Mouse (Mus musculus) midbrain, embryonic 13.5 days (tissue): ENCODE measurements around the gene Lsamp. TPM values are rescaled to one million over a fixed set of nuclear protein-coding genes. Genes with fewer than 3 reads are reported as not detected.

Experiments used
- ATAC-seq: fragments of 200-750 bp; cut with Nextera tagmentation; 2 replicates; pipeline ENCODE4 v1.8.0; 2017; ENCODE audit warnings: mild to moderate bottlenecking, moderate TSS enrichment, moderate library complexity
- H3K27ac ChIP-seq: fragments of 300-500 bp; sonication (generic); 2 replicates; pipeline ENCODE4 v1.5.1; 2015; ENCODE audit warnings: inconsistent platforms, mild to moderate bottlenecking, moderate library complexity
- H3K27me3 ChIP-seq: fragments of 300-500 bp; sonication (generic); 2 replicates; pipeline ENCODE4 v1.6.1; 2015; ENCODE audit warnings: mild to moderate bottlenecking, inconsistent platforms
- H3K36me3 ChIP-seq: fragments of 300-500 bp; sonication (generic); 2 replicates; pipeline ENCODE4 v1.6.1; 2015; ENCODE audit warnings: mild to moderate bottlenecking, inconsistent platforms
- H3K4me1 ChIP-seq: fragments of 300-500 bp; sonication (generic); replicated peaks from 2 replicates; pipeline ENCODE4 v1.6.1; 2015; ENCODE audit warnings: inconsistent platforms
- H3K4me2 ChIP-seq: fragments of 300-500 bp; sonication (generic); replicated peaks from 2 replicates; pipeline ENCODE4 v1.6.1; 2015; ENCODE audit warnings: moderate library complexity, mild to moderate bottlenecking, inconsistent platforms
- H3K4me3 ChIP-seq: fragments of 300-500 bp; sonication (generic); replicated peaks from 2 replicates; pipeline ENCODE4 v1.5.1; 2015; ENCODE audit warnings: mild to moderate bottlenecking, inconsistent platforms
- H3K9ac ChIP-seq: fragments of 300-500 bp; sonication (generic); replicated peaks from 2 replicates; pipeline ENCODE4 v1.6.1; 2015; ENCODE audit warnings: mild to moderate bottlenecking, inconsistent platforms
- H3K9me3 ChIP-seq: fragments of 300-500 bp; sonication (generic); 2 replicates; pipeline ENCODE4 v1.6.1; 2016; ENCODE audit warnings: mild to moderate bottlenecking, inconsistent platforms
- WGBS: fragments of 180-500 bp; shearing (Covaris S2); methylation state at CpG from one replicate; pipeline ENCODE4 v1.1.7; 2015; 5-methylcytosine and 5-hydroxymethylcytosine counted together
- polyA plus RNA-seq: library from polyadenylated mRNA; unstranded; fragments of >200 nt; fragmentation: Nextera tagmentation; extraction: Ambion mirVana; gene quantifications from 2 replicates; pipeline ENCODE4 v1.2.1, GENCODE M21; 2015

Lsamp gene
- polyA plus RNA-seq, 1 experiment from 2014 or later = 66.7 TPM

DNA sequence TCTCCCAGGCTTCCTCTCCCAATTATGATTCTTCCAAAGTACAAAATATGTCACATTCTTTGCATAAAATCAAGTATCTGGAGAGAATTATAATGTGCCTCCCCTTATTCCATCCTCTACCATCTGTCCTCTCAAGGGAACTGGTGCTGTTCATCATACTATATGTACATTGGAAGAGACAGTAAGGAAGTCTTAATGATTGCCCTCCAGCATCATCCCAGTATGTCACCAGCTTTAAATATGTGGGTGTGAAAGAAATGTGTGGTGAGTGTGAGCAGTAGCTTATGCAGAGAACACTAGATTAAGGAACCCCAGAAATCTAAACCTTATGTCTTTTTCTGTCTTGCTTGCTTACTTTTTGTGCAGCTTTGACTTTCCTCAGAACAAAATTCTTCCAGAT, 1050.6 kb downstream of the Lsamp start:
- H3K4me1 ChIP-seq = no peaks in the 10 kb centered on the region
- no peak overlapping the region for H3K27ac ChIP-seq
- no peaks in the 10 kb centered on the region for H3K36me3 ChIP-seq
- no peak overlapping the region for H3K4me3 ChIP-seq
- no peak for ATAC-seq
- no peak overlapping the region for H3K9ac ChIP-seq
- H3K27me3 ChIP-seq = no peaks in the 10 kb centered on the region
- H3K9me3 ChIP-seq = no peaks in the 10 kb centered on the region
- H3K4me2 ChIP-seq = no peak overlapping the region

DNA sequence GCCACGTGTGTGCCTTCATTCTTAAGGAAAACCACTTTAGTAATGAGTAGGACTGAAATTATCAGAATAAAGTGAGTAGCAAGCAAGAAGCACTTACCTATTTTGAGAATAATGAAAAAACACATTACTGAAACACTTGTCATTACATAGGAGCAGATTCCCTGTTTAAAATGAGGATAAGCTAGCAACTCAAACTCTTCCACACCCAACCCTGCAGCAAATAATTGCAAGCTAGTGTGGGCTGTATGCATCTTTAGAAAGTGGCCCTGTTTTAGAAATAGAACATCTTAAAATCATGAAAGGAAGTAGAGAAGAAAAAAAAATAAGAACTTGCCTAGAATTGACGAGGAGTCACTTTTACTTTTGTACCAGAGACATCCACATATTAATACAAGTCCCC, 1057.5 kb downstream of the Lsamp start:
- Histone ChIP-seq H3K9me3 (no peaks in the 10 kb centered on the region), H3K9ac (no peak overlapping the region), H3K36me3 (no peaks in the 10 kb centered on the region), H3K27ac (no peak overlapping the region), H3K4me1 (0 out of 2 replicates have a peak, but pooled peaks cover 8% of the 10 kb centered on the region), H3K4me2 (no peak overlapping the region), H3K4me3 (no peak overlapping the region), H3K27me3 (no peaks in the 10 kb centered on the region)
- no peak for ATAC-seq
- 65% methylated on average over 2 of the region's 2 CpGs for WGBS

DNA sequence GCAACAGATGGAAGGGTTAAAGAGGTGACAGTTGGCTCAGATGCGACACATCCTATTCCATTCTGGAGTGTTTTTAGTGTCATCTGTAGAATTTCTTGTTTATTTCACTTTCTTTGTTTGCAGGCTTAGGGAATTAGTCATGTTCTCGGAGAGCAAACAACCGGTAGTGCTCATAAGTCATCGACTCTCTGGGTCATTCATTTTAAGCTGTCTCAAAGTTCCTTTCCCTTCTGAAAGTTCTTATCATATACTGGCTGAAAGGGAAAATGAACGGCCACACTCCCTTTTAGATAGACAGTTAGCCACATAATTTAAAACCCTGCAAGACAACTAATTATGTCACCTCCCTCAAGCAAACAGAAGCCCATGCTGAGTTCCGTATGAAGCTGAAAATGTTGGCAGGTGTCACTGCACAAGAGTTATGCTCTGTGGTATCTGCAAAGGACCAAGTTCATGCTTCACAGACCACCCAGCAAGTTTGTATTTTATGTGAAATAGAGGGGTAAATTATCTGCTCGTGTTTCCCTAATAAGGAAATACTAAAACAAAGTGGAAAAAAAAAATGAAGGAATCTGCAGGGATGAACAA, 1079.2 kb downstream of the Lsamp start:
- Histone ChIP-seq H3K4me1 (no peaks in the 10 kb centered on the region), H3K9me3 (no peaks in the 10 kb centered on the region), H3K27ac (no peak overlapping the region), H3K27me3 (no peaks in the 10 kb centered on the region), H3K4me3 (no peak overlapping the region), H3K9ac (no peak overlapping the region), H3K4me2 (no peak overlapping the region), H3K36me3 (no peaks in the 10 kb centered on the region)
- WGBS = 79% methylated on average over 7 of the region's 7 CpGs
- no peak for ATAC-seq

DNA sequence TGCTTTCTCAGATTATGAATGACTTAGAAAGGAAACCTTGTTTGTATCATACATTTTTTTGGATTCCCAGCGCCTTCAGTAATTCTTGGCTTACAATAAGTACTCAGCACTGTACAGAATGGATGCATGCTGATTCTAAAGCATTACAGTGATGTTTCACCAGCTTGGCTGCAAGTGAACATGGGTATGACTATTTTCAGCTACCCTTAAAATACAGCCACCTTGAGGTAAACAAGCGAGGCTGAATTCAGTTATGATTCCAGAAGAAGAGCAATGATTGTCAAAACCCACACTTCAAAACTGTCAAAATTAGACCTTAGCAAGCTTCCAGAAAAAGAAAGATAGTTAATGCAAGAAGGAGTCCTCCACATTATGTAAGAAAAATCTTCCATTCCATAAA, 1089.3 kb downstream of the Lsamp start:
- WGBS = 87% methylated on average over 2 of the region's 2 CpGs
- no peak for ATAC-seq
- Histone ChIP-seq H3K36me3 (no peaks in the 10 kb centered on the region), H3K4me2 (no peak overlapping the region), H3K9me3 (no peaks in the 10 kb centered on the region), H3K4me3 (no peak overlapping the region), H3K27ac (no peak overlapping the region), H3K4me1 (no peaks in the 10 kb centered on the region), H3K9ac (no peak overlapping the region), H3K27me3 (no peaks in the 10 kb centered on the region)

DNA sequence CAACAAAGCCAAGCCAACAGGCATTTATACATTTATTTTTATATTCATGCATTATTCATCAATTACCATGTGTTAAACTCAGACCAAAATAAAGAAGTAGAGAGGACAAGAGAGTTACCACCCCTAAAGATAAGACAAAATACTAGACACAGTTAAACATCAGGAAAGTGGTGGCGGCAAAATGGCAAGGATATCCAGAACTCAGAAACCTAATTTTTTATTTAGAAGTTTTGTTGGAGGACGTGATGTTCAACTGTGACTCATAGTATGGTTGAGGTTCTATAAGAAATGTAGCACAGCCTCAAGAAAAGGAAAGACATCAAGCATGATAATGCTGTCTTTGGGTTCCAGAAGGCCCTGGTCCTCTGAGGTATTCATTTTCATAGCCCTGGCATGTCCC, 1104.5 kb downstream of the Lsamp start:
- no peak overlapping the region for H3K27ac ChIP-seq
- H3K9me3 ChIP-seq = no peaks in the 10 kb centered on the region
- no peak overlapping the region for H3K4me2 ChIP-seq
- H3K36me3 ChIP-seq = no peaks in the 10 kb centered on the region
- no peak overlapping the region for H3K4me3 ChIP-seq
- H3K9ac ChIP-seq = no peak overlapping the region
- no peak for ATAC-seq
- WGBS = 84% methylated on average over 2 of the region's 2 CpGs
- H3K27me3 ChIP-seq = no peaks in the 10 kb centered on the region
- peaks cover 3% of the 10 kb centered on the region; the same call in 1 of the 2 replicates for H3K4me1 ChIP-seq

DNA sequence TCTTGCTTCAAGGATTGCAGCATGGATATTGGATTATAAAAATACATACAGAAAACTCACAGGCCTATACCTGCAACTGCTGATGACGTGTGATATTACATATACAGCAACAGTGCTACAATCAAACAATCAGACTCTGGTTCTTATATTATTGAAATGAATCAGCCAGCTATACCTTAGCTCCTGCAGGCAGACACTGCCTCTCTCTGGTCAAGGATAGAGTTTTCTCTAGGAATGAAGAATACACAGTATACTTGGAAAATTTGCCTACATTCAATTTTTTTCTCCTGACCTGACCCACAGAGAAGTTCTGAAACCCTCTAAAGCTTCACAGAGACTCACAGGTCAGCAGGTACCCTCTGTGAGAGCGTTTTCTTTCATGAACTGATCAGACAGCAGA, 1105.9 kb downstream of the Lsamp start:
- no peak overlapping the region for H3K4me2 ChIP-seq
- peaks cover 3% of the 10 kb centered on the region; the same call in 1 of the 2 replicates for H3K4me1 ChIP-seq
- H3K9ac ChIP-seq = no peak overlapping the region
- WGBS = 53% methylated on average over 2 of the region's 2 CpGs
- no peaks in the 10 kb centered on the region for H3K27me3 ChIP-seq
- no peak overlapping the region for H3K4me3 ChIP-seq
- H3K27ac ChIP-seq = no peak overlapping the region
- no peaks in the 10 kb centered on the region for H3K9me3 ChIP-seq
- ATAC-seq = no peak
- H3K36me3 ChIP-seq = no peaks in the 10 kb centered on the region

DNA sequence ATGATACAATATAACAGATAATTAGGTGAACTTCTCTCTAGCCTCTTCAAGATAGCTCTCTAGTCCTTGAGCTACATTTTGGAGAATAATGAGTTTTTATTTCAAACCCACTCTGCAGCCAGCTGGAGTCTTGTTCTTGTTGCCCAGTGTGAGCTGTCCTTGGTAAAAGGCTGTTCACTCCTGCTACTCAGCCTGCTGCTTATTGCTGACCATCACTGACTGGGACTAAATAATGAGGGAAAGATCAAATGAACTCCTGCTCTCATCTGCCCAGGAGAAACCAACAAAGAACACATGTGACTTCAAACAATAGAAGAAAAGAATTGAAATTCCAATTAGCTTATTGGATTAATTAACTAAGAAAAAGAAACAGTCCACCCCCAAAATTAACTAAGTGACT, 1107.1 kb downstream of the Lsamp start:
- H3K36me3 ChIP-seq = no peaks in the 10 kb centered on the region
- H3K27ac ChIP-seq = no peak overlapping the region
- peaks cover 3% of the 10 kb centered on the region; the same call in 1 of the 2 replicates for H3K4me1 ChIP-seq
- no peak overlapping the region for H3K4me2 ChIP-seq
- H3K27me3 ChIP-seq = no peaks in the 10 kb centered on the region
- H3K9ac ChIP-seq = no peak overlapping the region
- no peaks in the 10 kb centered on the region for H3K9me3 ChIP-seq
- H3K4me3 ChIP-seq = no peak overlapping the region
- peak; percentile 67; the same call in 1 of the 2 replicates for ATAC-seq

DNA sequence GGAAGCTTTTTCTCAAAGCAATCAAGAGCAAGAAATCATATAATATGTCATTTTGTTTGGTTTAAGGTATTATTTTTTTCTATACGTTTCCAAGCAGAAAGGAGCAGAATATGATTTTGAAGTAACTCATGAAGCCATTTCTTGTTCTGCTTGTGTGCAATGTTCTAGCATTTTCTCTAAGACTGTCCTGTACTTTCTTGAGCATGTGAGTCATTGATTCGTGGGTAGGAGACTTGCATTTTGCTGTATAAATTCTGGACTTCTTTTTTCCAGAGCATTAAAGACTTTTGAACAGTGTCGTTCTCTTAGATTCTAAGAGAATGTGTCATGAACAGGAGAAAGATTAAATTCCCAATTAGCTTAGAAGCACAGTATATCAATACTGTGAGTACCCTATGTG, 1118.6 kb downstream of the Lsamp start:
- WGBS = 89% methylated on average over 3 of the region's 3 CpGs

DNA sequence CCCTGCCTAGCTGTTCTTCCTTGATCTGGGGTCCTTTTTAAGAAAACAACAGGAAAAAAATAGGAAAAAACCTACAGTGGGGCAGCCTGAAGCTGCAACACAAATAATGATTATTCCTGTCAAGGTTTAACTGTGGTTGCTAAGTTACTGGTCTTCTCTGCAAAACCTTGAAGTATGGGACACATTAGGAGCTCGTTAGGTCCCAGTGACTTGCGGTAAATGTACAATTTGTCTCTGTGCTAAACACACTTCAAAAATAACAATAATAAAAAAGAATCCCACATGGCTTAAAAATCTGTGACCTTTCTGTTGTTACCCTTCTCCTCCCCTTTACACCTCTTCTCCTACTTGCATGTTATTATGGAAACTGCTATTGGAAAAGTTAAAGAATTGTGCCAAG, 1140.2 kb downstream of the Lsamp start:
- Histone ChIP-seq H3K27me3 (no peaks in the 10 kb centered on the region), H3K36me3 (no peaks in the 10 kb centered on the region), H3K4me3 (no peak overlapping the region), H3K4me1 (no peaks in the 10 kb centered on the region), H3K9ac (no peak overlapping the region), H3K27ac (no peak overlapping the region), H3K9me3 (no peaks in the 10 kb centered on the region), H3K4me2 (no peak overlapping the region)
- no peak for ATAC-seq
- WGBS = 58% methylated on average over 2 of the region's 2 CpGs

More for the DNA sequence above, 1118.6 kb downstream of the Lsamp start:
- H3K4me1 ChIP-seq = no peaks in the 10 kb centered on the region
- no peak overlapping the region for H3K27ac ChIP-seq
- H3K4me3 ChIP-seq = no peak overlapping the region
- H3K36me3 ChIP-seq = no peaks in the 10 kb centered on the region
- H3K9me3 ChIP-seq = no peaks in the 10 kb centered on the region
- no peaks in the 10 kb centered on the region for H3K27me3 ChIP-seq
- no peak for ATAC-seq
- no peak overlapping the region for H3K4me2 ChIP-seq
- no peak overlapping the region for H3K9ac ChIP-seq

DNA sequence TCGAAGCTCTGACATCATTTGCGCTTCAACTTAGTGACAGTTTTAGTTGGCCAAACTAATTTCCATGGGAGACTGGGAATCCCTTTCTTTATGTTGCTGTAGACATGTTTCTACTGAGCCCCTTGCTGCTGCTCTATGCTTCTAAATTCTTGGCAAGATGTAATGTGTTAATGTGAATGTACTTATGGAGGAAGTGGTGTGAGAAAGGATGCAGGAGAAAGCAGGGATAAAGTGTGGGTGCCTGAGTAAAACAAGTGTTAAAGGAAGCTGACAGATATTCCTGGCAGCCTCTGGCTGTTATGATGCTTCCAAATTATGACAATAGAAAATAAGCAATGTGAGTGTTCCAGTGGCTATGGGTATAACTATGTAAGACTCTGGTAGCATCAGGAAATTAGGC, 1140.9 kb downstream of the Lsamp start:
- Histone ChIP-seq H3K36me3 (no peaks in the 10 kb centered on the region), H3K4me2 (no peak overlapping the region), H3K27me3 (no peaks in the 10 kb centered on the region), H3K27ac (no peak overlapping the region), H3K9me3 (no peaks in the 10 kb centered on the region), H3K4me3 (no peak overlapping the region), H3K4me1 (no peaks in the 10 kb centered on the region), H3K9ac (no peak overlapping the region)
- 92% methylated on average over 2 of the region's 2 CpGs for WGBS
- no peak for ATAC-seq

DNA sequence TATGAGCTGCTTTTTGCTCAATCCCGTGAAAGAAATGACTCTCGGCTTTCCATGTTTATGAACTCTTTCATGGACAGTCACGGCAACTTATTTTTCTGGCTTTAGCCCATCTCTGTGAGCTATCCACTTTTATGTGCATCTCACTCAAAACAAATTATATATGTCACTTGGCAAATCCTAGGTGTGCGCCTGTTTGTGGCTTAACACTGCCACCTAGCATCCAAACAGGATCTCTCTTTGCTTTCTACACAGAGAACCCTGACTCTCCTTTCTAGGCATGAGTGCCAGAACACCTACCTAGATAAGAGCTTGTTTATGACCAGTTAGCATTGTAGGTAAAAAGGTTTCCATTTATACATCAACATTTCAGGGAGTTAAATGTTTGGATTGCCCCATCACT, 1146.9 kb downstream of the Lsamp start:
- no peak overlapping the region for H3K9ac ChIP-seq
- WGBS = 77% methylated on average over 4 of the region's 4 CpGs

DNA sequence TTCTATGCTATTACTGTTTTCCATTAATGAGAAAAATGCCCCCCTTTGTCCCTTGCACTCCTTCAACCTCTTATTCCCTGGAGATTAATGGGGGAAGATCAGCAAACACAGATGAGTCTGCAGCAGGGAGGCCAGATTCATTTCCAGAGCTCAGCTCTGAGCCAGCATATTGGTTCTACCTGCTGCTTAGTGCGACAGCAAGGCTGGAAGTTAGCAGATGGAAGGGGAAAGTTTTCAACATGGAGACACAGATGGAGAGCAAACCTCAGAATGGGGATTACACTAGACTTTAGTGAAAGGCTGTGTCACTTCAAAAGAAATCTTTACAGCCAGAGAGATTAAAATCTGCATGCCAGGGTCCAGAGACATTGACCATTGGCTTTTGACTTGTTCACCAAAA, 1188.7 kb downstream of the Lsamp start:
- Histone ChIP-seq H3K4me1 (no peaks in the 10 kb centered on the region), H3K27me3 (no peaks in the 10 kb centered on the region), H3K27ac (no peak overlapping the region), H3K36me3 (no peaks in the 10 kb centered on the region), H3K9me3 (no peaks in the 10 kb centered on the region), H3K9ac (no peak overlapping the region), H3K4me3 (no peak overlapping the region), H3K4me2 (no peak overlapping the region)
- ATAC-seq = no peak
- 64% methylated on average over 1 of the region's 1 CpGs for WGBS

More for the DNA sequence above, 1146.9 kb downstream of the Lsamp start:
- Histone ChIP-seq H3K9me3 (no peaks in the 10 kb centered on the region), H3K36me3 (no peaks in the 10 kb centered on the region), H3K4me2 (no peak overlapping the region), H3K27ac (no peak overlapping the region), H3K27me3 (no peaks in the 10 kb centered on the region), H3K4me3 (no peak overlapping the region), H3K4me1 (no peaks in the 10 kb centered on the region)
- ATAC-seq = no peak

DNA sequence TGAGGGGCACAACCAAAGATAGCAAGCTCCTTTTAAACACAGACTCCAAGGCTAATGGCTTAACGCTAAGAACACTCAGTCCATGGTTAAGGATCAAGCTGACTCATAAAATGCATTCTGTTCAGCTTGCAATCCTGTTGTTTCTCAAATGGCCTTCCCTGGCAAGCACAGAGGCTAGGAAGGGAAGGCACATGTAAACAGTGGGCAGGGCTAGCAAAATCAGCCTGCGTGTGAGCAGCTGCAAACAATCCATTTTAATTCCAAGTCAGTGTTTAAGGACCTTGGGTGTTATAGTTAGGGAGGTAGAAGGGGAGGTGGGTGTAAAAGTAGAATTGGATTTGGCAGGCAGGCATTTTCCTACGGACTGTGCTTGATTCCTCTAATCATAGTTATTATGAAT, 1195.4 kb downstream of the Lsamp start:
- Histone ChIP-seq H3K9ac (no peak overlapping the region), H3K4me2 (no peak overlapping the region), H3K4me3 (no peak overlapping the region), H3K27me3 (no peaks in the 10 kb centered on the region), H3K36me3 (no peaks in the 10 kb centered on the region), H3K4me1 (no peaks in the 10 kb centered on the region), H3K9me3 (no peaks in the 10 kb centered on the region), H3K27ac (no peak overlapping the region)
- ATAC-seq = no peak
- 61% methylated on average over 3 of the region's 3 CpGs for WGBS
